Mouse (Mus musculus): ENCODE measurements at regions not wholly inside any gene's neighbourhood (a gene's known extent, or its start where the extent isn't known, plus 50 kb on each side); places are given as distances from the start of the nearest gene placed in this dataset.

DNA sequence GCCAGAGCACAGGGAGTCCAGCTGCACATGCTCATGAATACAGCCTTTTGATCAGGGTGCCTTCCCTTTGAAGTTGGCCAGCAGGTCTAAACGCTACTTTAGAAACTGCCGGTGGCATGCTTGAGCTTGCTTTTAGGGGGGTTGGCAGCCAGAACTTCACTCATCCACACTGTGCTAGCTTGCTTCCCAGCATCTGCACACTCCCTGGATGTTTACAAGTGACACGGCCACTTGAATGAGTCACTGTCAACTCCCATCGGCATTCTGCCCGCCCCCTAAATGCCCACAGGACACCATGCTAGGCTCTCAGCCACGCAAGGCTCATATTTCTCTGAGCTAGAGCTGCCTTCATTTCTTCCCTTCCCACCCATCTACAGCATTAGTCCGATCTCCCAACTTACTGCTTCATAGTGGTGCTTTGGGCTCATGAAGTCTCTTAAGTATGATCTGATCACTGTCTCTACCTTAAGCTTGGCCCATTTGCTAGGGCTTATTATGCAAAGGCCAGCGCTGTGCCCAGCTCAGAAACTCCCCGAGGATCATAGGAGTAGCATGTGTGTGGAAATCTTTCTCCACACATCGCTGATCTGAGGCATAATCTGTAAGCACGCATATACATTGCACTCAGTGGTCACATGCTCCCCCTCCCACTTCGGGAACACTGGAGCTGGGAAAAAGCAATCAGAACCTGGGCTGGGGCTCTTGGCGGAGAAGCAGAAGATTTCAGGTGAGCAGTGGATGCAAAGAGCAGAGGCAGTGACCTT is 112.1 kb upstream of the Stmnd1 start:
- Histone ChIP-seq H3K27ac (ENCODE audit: control insufficient read depth, insufficient read depth, low read length) (no peak overlapping the region), H3K4me1 (replicated peaks; ENCODE audit: control insufficient read depth, insufficient read depth, low read length) (0 out of 2 replicates have a peak, but pooled peaks cover 3% of the 10 kb centered on the region), H3K27me3 (ENCODE audit: control insufficient read depth, insufficient read depth, low read length) (no peaks in the 10 kb centered on the region), H3K36me3 (ENCODE audit: control insufficient read depth, insufficient read depth, low read length) (no peaks in the 10 kb centered on the region), H3K4me3 (ENCODE audit: control insufficient read depth, insufficient read depth, low read length) (no peak overlapping the region)
- TF ChIP-seq CTCF (IDR thresholded peaks at IDR 0.05; ENCODE audit: borderline replicate concordance, control insufficient read depth, extremely low read depth, insufficient read depth, low read length, poor library complexity) (no peak), POLR2A (IDR thresholded peaks at IDR 0.05; ENCODE audit: control insufficient read depth, extremely low read depth, insufficient read depth, low read length, poor library complexity) (no peak)
- WGBS, result 63% methylated on average over 13 of the region's 13 CpGs
- DNase-seq, result no peak

DNA sequence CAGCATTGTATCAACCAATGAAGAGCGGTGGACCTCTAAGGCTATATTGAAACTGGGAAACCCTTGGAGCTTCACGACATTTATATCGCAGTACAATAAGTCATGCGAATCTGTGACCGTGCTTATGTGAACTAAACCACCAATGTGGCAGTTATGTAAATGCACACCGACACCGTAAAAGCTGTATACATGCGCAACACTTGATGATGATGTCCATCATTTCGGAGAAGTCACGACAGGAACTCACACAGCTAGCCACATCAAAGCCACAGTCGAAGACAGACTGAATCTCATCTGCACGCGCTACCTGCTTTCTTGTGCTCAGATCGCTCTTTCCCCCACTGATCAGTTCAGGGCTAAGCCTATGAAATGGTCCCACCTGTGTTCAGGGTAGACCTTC is 114.2 kb upstream of the Stmnd1 start:
- 69% methylated on average over 14 of the region's 14 CpGs for WGBS
- H3K4me1 ChIP-seq (replicated peaks; ENCODE audit: control insufficient read depth, insufficient read depth, low read length), result 0 out of 2 replicates have a peak, but pooled peaks cover 3% of the 10 kb centered on the region
- no peak for DNase-seq

DNA sequence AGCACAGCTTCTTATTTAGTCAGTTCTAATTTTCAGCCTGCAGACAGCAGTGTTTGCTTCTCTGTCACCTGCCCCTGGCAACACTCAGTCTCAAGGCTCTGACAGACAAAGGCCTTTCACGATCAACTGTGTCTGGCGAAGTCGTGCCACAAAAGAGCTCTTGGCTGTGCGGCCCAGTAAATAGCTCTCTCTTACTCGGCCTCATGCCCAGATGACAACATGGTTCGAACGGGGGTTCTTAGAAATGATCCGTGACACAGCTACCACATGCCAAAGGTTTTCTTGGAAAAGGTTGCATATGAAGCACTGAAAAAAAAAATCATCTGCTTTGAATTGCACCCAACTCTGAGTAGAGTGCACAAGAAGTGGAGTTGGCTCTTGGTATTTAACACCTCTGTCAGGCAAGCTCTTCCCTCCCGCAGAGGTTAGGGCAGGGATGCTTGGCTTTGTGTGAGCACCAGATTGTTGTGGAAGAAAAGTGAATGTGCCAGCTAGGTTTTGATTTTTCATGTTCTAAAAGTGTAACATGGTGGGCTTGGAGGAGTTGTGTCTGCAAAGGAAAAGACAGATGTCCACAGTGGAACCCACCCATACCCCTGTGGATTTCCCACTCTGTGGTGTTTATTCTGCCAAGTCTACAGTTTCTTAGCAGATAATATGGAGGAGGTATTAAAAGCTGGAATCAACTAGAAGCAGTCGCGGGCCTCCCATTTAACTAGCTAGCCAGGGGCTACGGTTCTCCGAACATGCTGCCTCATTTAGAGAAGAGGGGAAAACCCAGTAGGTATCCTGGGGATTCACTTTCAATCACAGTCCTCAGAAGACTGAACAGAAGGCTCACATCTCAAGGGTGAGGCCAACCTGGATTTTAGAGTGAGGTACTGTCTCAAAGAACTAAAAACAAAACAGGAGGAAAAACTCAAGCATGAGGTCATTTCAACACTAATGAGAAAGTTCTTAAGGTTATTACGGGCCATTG is 120.0 kb upstream of the Stmnd1 start:
- no peaks in the 10 kb centered on the region for H3K27me3 ChIP-seq (ENCODE audit: control insufficient read depth, insufficient read depth, low read length)
- H3K27ac ChIP-seq (ENCODE audit: control insufficient read depth, insufficient read depth, low read length), result no peak overlapping the region
- H3K4me1 ChIP-seq (replicated peaks; ENCODE audit: control insufficient read depth, insufficient read depth, low read length), result no peaks in the 10 kb centered on the region
- H3K4me3 ChIP-seq (ENCODE audit: control insufficient read depth, insufficient read depth, low read length), result no peak overlapping the region
- H3K36me3 ChIP-seq (ENCODE audit: control insufficient read depth, insufficient read depth, low read length), result no peaks in the 10 kb centered on the region
- no peak for TF ChIP-seq CTCF (IDR thresholded peaks at IDR 0.05; ENCODE audit: borderline replicate concordance, control insufficient read depth, extremely low read depth, insufficient read depth, low read length, poor library complexity)
- DNase-seq, result no peak
- 97% methylated on average over 14 of the region's 14 CpGs for WGBS

More for the DNA sequence above, 114.2 kb upstream of the Stmnd1 start:
- no peaks in the 10 kb centered on the region for H3K27me3 ChIP-seq (ENCODE audit: control insufficient read depth, insufficient read depth, low read length)
- H3K36me3 ChIP-seq (ENCODE audit: control insufficient read depth, insufficient read depth, low read length), result no peaks in the 10 kb centered on the region
- no peak overlapping the region for H3K4me3 ChIP-seq (ENCODE audit: control insufficient read depth, insufficient read depth, low read length)
- TF ChIP-seq CTCF (IDR thresholded peaks at IDR 0.05; ENCODE audit: borderline replicate concordance, control insufficient read depth, extremely low read depth, insufficient read depth, low read length, poor library complexity), result no peak
- no peak for TF ChIP-seq POLR2A (IDR thresholded peaks at IDR 0.05; ENCODE audit: control insufficient read depth, extremely low read depth, insufficient read depth, low read length, poor library complexity)
- H3K27ac ChIP-seq (ENCODE audit: control insufficient read depth, insufficient read depth, low read length), result no peak overlapping the region

- WGBS, result 81% methylated on average over 3 of the region's 3 CpGs
- Histone ChIP-seq H3K4me1 (replicated peaks; ENCODE audit: control insufficient read depth, insufficient read depth, low read length) (no peaks in the 10 kb centered on the region), H3K27ac (ENCODE audit: control insufficient read depth, insufficient read depth, low read length) (no peak overlapping the region), H3K4me3 (ENCODE audit: control insufficient read depth, insufficient read depth, low read length) (no peak overlapping the region), H3K27me3 (ENCODE audit: control insufficient read depth, insufficient read depth, low read length) (no peaks in the 10 kb centered on the region), H3K36me3 (ENCODE audit: control insufficient read depth, insufficient read depth, low read length) (no peaks in the 10 kb centered on the region)
- TF ChIP-seq CTCF (IDR thresholded peaks at IDR 0.05; ENCODE audit: borderline replicate concordance, control insufficient read depth, extremely low read depth, insufficient read depth, low read length, poor library complexity) (no peak), POLR2A (IDR thresholded peaks at IDR 0.05; ENCODE audit: control insufficient read depth, extremely low read depth, insufficient read depth, low read length, poor library complexity) (no peak)
- DNase-seq, result no peak
Observed at GRCm38 (mm10) chr13:46140006-46140405, 133.5 kb upstream of the Stmnd1 start.

DNA sequence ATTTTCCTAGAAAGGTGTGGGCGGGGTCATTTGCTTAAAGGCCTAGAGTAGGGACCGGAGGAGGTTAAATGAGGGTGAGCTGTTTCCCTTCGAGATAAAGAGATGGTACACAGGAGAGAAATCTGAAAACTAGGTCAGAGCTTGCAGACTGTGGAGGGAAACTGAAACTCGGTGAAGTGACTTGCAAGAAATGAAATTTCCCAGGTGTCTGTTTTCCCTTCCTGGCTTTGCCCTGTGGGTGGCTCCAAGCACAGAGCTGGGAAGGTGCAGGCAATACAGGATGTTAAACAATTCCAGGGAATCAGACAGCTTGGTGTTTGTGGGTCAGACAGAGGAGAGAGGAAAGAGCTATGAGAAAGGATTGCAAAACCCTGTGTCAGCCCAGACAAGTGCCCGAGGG is 134.3 kb upstream of the Stmnd1 start:
- TF ChIP-seq CTCF (IDR thresholded peaks at IDR 0.05; ENCODE audit: borderline replicate concordance, control insufficient read depth, extremely low read depth, insufficient read depth, low read length, poor library complexity), result no peak
- TF ChIP-seq POLR2A (IDR thresholded peaks at IDR 0.05; ENCODE audit: control insufficient read depth, extremely low read depth, insufficient read depth, low read length, poor library complexity), result no peak
- DNase-seq, result no peak
- no peak overlapping the region for H3K27ac ChIP-seq (ENCODE audit: control insufficient read depth, insufficient read depth, low read length)
- H3K27me3 ChIP-seq (ENCODE audit: control insufficient read depth, insufficient read depth, low read length), result no peaks in the 10 kb centered on the region
- H3K36me3 ChIP-seq (ENCODE audit: control insufficient read depth, insufficient read depth, low read length), result no peaks in the 10 kb centered on the region
- no peak overlapping the region for H3K4me3 ChIP-seq (ENCODE audit: control insufficient read depth, insufficient read depth, low read length)
- H3K4me1 ChIP-seq (replicated peaks; ENCODE audit: control insufficient read depth, insufficient read depth, low read length), result no peaks in the 10 kb centered on the region
- WGBS, result 65% methylated on average over 5 of the region's 5 CpGs

DNA sequence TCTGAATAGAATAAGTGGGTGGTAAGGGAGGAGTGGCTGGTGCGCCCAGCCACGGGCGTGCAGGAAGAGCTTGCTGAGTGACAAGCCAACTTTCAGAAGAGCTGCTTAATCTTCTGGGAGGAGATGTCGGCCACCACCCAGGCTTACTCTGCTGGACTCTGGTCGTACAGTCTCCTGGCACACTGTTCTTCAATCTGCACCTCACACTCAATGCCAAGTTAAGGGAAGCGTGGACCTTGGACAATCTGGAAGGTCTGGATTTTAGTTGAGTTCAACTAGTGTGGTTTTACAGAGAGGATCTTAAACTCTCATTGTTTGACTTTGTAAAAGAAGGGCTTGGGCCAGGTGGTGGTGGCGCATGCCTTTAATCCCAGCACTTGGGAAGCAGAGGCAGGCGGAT is 138.1 kb upstream of the Stmnd1 start:
- WGBS, result 89% methylated on average over 8 of the region's 8 CpGs
- TF ChIP-seq POLR2A (IDR thresholded peaks at IDR 0.05; ENCODE audit: control insufficient read depth, extremely low read depth, insufficient read depth, low read length, poor library complexity) (no peak), CTCF (IDR thresholded peaks at IDR 0.05; ENCODE audit: borderline replicate concordance, control insufficient read depth, extremely low read depth, insufficient read depth, low read length, poor library complexity) (no peak)
- H3K36me3 ChIP-seq (ENCODE audit: control insufficient read depth, insufficient read depth, low read length), result no peaks in the 10 kb centered on the region
- no peak overlapping the region for H3K4me3 ChIP-seq (ENCODE audit: control insufficient read depth, insufficient read depth, low read length)
- DNase-seq, result no peak
- H3K27ac ChIP-seq (ENCODE audit: control insufficient read depth, insufficient read depth, low read length), result no peak overlapping the region
- no peaks in the 10 kb centered on the region for H3K4me1 ChIP-seq (replicated peaks; ENCODE audit: control insufficient read depth, insufficient read depth, low read length)
- no peaks in the 10 kb centered on the region for H3K27me3 ChIP-seq (ENCODE audit: control insufficient read depth, insufficient read depth, low read length)
